In the genomic region with DNA sequence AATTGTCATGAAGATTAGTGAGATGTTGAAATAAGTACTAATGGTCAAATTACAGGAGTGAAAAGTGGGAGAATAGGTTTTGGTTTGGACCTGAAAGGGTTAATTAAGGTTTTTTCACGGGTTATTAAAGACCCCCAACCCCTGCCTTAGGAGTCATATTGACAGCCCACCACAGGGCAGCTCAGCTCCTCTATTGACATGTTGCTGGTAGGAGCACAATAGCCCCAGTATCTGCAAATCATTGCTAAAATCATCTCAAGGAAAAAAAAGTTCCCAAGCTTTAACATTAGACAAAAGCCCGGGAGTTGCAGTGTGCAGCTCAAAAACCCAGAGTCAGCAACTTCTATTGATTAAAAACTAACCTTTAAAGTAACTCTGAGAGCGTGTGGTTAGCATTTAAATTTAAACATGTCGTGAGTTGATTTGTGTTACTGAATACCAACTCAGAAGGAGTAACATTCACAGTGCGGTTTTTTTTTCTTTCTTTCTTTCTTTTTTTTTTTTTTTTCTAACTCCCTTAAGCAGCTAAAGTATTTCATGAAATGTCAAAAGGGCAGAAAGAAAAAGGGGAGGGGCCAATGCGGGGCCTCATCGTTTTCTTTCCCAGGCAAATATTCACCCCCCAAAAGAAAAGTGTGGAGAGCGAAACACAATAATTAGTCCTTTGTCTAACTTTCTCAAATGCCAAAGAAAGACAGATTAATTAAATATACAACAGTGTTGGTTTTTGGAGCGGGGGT, we compare ENCODE assay signal across 8 mouse cellular contexts.
A peak's percentile ranks its signal among the peaks of the same experiment; 100 is the strongest.
DNase-seq lines count a peak whose midpoint lies in the region; ATAC-seq and TF ChIP-seq lines count a peak whose summit lies in the region.

No protein-coding gene starts in this region.

- no peak overlapping the region for H3K4me3 ChIP-seq in heart, adult 2 months
- no peak overlapping the region for H3K4me3 ChIP-seq in ES-E14 (ENCODE audit: insufficient read depth in 1 of 2, low read depth in 1 of 2, low read length in 2 of 2, poor library complexity in 1 of 2, severe bottlenecking in 1 of 2)
- no peak overlapping the region for H3K4me3 ChIP-seq in heart, embryonic 15.5 days
- H3K4me3 ChIP-seq in midbrain, embryonic 11.5 days (ENCODE audit: low read depth, low read length): no peak overlapping the region

- H3K9ac ChIP-seq in heart, adult 2 months (ENCODE audit: low read depth, low read length): no peak overlapping the region
- H3K9ac ChIP-seq in ES-E14 (ENCODE audit: insufficient read depth, low read depth, low read length, poor library complexity, severe bottlenecking): no peak overlapping the region
- no peak overlapping the region for H3K9ac ChIP-seq in heart, embryonic 15.5 days
- H3K9ac ChIP-seq in midbrain, embryonic 11.5 days (ENCODE audit: low read length): 0 out of 2 replicates have a peak overlapping the region, but pooled peaks have one; percentile 16

- WGBS in heart, adult 2 months: 47% methylated on average over 9 of the region's 9 CpGs
- WGBS in heart, embryonic 15.5 days: 37% methylated on average over 9 of the region's 9 CpGs
- 10% methylated on average over 9 of the region's 9 CpGs for WGBS in midbrain, embryonic 11.5 days

- no peak overlapping the region for H3K4me2 ChIP-seq in heart, embryonic 15.5 days
- H3K4me2 ChIP-seq in midbrain, embryonic 11.5 days: peak overlapping the region; percentile 26

- in situ Hi-C loops in ES-E14 (cut with MboI; ENCODE audit: low sequenced_read_pairs in 2 of 2, unreplicated experiment in 2 of 2): no loop called here

- no peaks in the 10 kb centered on the region for H3K79me2 ChIP-seq in heart, adult 2 months (replicated peaks; ENCODE audit: control insufficient read depth, insufficient read depth, low read length)

- H3K27ac ChIP-seq in heart, adult 2 months: peak overlapping the region; percentile 77
- H3K27ac ChIP-seq in ES-E14 (ENCODE audit: insufficient read depth, low read depth, low read length, poor library complexity, severe bottlenecking): no peak overlapping the region
- H3K27ac ChIP-seq in heart, embryonic 15.5 days: peak overlapping the region; percentile 81
- peak overlapping the region; percentile 77 for H3K27ac ChIP-seq in midbrain, embryonic 11.5 days (ENCODE audit: low read depth, low read length)

- H3K27me3 ChIP-seq in heart, adult 2 months (ENCODE audit: control insufficient read depth, insufficient read depth, low read length): no peaks in the 10 kb centered on the region
- no peaks in the 10 kb centered on the region for H3K27me3 ChIP-seq in heart, embryonic 15.5 days
- H3K27me3 ChIP-seq in midbrain, embryonic 11.5 days (ENCODE audit: control insufficient read depth, insufficient read depth, low read length): peaks cover 9% of the 10 kb centered on the region

- no peak for TF ChIP-seq EP300 in heart, adult 2 months (IDR thresholded peaks at IDR 0.05; ENCODE audit: insufficient read depth, low read depth, low read length)

- TF ChIP-seq POLR2A in heart, adult 2 months (IDR thresholded peaks at IDR 0.05; ENCODE audit: insufficient read depth, low read depth, low read length): no peak

- no peaks in the 10 kb centered on the region for H3K9me3 ChIP-seq in ES-E14 (ENCODE audit: control insufficient read depth, insufficient read depth, low read depth, low read length)
- no peaks in the 10 kb centered on the region for H3K9me3 ChIP-seq in heart, embryonic 15.5 days (replicated peaks)
- no peaks in the 10 kb centered on the region for H3K9me3 ChIP-seq in midbrain, embryonic 11.5 days (ENCODE audit: control insufficient read depth, low read length)

- intact Hi-C loops in heart, adult 2 months (cut with DNase I): loop anchor here (2.0 to 5.0 kb wide), 7 partner anchors 59 to 331 kb away; no protein-coding TSS in a partner anchor
- intact Hi-C loops in heart, postnatal 36 days (cut with DNase I): loop anchor here (1.0 to 10.0 kb wide), 8 partner anchors 17 to 453 kb away; no protein-coding TSS in a partner anchor

- ATAC-seq in heart, embryonic 15.5 days (replicated peaks; ENCODE audit: insufficient number of reproducible peaks, insufficient read depth, low FRiP score, low read depth): no peak
- ATAC-seq in midbrain, embryonic 11.5 days (ENCODE audit: low FRiP score): peak; percentile 59
- ATAC-seq in granulocyte monocyte progenitor cell, adult 5-6 weeks (replicated peaks; ENCODE audit: poor library complexity, severe bottlenecking): no peak

- peaks cover 35% of the 10 kb centered on the region for H3K36me3 ChIP-seq in heart, adult 2 months (ENCODE audit: control insufficient read depth, insufficient read depth, low read length)
- no peaks in the 10 kb centered on the region for H3K36me3 ChIP-seq in ES-E14 (ENCODE audit: control insufficient read depth, insufficient read depth, low read length, poor library complexity, severe bottlenecking)
- H3K36me3 ChIP-seq in heart, embryonic 15.5 days: no peaks in the 10 kb centered on the region; the same call in 1 of the 2 replicates
- no peaks in the 10 kb centered on the region for H3K36me3 ChIP-seq in midbrain, embryonic 11.5 days (ENCODE audit: control insufficient read depth, insufficient read depth, low read length)

- H3K4me1 ChIP-seq in heart, adult 2 months (ENCODE audit: control insufficient read depth, insufficient read depth, low read length): peaks cover 33% of the 10 kb centered on the region
- no peaks in the 10 kb centered on the region; a peak in 1 of 4 replicates for H3K4me1 ChIP-seq in ES-E14 (ENCODE audit: control insufficient read depth in 2 of 2, insufficient read depth in 2 of 2, low read length in 2 of 2, poor library complexity in 1 of 2)
- H3K4me1 ChIP-seq in heart, embryonic 15.5 days (replicated peaks): peaks cover 45% of the 10 kb centered on the region
- H3K4me1 ChIP-seq in midbrain, embryonic 11.5 days (ENCODE audit: control insufficient read depth, insufficient read depth, low read length): peaks cover 48% of the 10 kb centered on the region

- TF ChIP-seq CTCF in heart, adult 2 months (IDR thresholded peaks at IDR 0.05): no peak

- no peak for DNase-seq in heart, adult 2 months
- no peak for DNase-seq in heart, postnatal 36 days
- no peak for DNase-seq in ES-E14 (ENCODE audit: low read depth, low spot score)
- peak; percentile 94 for DNase-seq in midbrain, embryonic 11.5 days (ENCODE audit: low spot score, missing footprints)
- DNase-seq in ovary, postnatal 14 days (ENCODE audit: low spot score): no peak
- DNase-seq in cerebellum, adult 11-12 months: no peak

TF ChIP-seq in ES-E14, 5 proteins besides CTCF, POLR2A, EP300 and RAD21:
- TF ChIP-seq CHD2 (IDR thresholded peaks at IDR 0.05; ENCODE audit: low read depth, low read length) (no peak), MAFK (IDR thresholded peaks at IDR 0.05; ENCODE audit: insufficient read depth, low read depth, low read length) (peak; percentile 36; the same call in 1 of the 2 replicates)
TF ChIP-seq in ES-E14: peak in this region for 1.
